Mouse (Mus musculus): ENCODE data around the gene Prdm16.

Gene Prdm16

GRCm38 (mm10) chr4:154513664-154514063 lies 123.0 kb downstream of the Prdm16 start:
- no peak for DNase-seq (ENCODE audit: low spot score in 2 of 2)

DNA sequence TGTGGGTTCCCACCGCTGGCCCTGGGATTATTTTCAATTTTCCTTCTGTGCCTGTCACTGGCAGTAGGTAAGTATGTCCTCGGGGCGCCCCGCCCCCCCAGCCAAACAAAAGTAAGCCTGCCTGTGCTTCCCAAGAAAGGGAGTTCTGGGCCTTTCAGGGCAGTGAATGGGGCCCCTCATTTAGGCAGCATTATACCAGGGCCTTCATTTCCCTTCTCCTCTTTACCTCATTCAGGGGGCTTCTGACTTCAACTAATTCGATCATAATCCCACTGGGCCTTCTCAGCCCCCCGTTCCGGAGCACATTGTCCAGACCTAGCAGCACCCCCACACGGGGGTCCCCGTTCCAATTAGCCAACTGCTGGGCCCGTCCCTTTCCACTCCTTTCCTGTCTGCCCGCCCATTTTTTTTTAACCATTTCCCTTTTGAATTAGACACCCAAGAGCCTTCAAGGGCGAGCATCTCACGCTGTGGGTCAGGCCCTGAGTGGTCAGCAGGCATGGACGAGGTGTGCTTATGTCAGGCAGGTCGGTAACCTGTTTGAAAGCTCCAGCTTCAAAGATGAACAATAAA lies 124.1 kb downstream of the Prdm16 start:
- no peak for DNase-seq (ENCODE audit: low spot score in 2 of 2)

GRCm38 (mm10) chr4:154511767-154512166 lies 124.9 kb downstream of the Prdm16 start:
- DNase-seq (ENCODE audit: low spot score in 2 of 2): no peak

- peak; percentile 42 to 58 for DNase-seq (ENCODE audit: low spot score in 2 of 2)
Measured at GRCm38 (mm10) chr4:154506774-154507435, 129.8 kb downstream of the Prdm16 start.

GRCm38 (mm10) chr4:154505313-154505712 lies 131.4 kb downstream of the Prdm16 start:
- DNase-seq (ENCODE audit: low spot score in 2 of 2): no peak

DNA sequence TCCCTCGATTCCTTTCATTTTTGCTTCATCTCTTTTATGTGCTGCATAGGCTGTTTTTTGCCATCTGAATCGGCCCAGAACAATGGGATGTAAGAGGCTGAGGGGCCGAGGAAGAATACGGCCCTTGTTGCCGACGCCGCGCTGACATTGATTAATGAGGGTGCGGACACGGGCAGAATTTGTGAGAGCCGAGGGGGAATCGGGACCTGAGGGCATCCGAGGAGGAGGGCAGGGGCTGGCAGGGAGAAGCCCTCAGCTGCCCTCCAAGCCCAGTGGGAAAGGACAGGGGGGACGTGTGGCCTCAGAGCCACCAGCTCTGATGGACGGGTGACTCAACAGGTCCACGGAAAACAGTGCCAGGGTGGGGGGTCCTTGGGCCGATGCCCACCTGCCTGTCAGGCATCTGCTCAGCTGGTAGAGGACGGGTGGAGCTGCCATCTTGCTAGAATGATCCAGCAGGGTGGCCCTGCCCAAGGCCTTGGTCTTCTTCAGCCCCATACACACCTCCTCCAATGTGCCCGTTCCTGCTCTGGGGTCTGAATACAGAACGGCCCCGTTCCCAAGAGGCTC lies 133.3 kb downstream of the Prdm16 start:
- no peak for DNase-seq (ENCODE audit: low spot score in 2 of 2)

DNA sequence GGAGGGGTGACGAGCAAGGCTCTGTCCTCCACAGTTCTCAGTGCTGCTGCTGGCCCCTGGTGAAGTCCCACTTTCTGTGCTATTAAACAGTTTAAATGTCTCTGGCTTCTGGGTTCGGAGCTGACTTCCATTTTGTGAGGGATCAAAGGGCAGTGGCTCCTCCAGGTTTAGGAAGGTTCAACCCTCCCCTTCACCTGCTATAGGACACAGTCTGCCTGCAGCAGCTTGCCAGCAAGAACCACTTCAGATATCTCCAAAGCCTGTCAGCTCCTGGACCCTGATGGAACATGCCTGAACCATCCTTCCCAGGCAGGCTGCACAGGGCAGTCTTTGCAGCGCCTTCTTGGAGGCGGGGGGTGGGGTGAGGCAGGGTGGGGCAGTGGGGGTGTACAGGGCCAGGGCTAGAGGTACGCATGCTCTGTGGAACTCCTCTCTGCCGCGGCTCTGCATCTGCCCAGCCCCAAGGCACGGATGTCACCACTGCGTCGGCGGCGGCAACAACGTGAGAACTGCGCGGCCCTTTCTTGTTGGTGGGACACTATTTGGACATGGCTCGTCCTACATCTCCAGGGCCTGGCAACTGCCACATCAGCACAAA lies 134.2 kb downstream of the Prdm16 start:
- no peak for DNase-seq (ENCODE audit: low spot score in 2 of 2)

DNA sequence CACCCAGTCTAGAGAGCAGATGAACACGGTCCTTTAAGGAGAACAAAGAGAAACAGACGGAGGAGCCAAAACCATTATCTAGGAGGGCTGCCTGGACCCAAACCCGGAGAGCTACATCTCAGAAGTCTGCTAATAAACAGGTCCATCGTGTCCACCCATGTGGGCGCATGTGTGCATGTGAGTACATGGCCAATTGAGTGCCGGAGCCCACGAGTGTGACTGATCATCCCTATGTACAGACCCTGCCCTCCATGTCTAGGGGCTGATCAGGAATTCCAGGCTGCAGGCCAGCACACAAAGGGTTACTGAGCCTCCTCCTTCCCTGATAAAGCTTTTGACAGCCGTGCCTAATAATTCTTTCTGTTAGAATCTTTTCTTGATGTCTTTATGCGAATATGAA lies 136.0 kb downstream of the Prdm16 start:
- DNase-seq (ENCODE audit: low spot score in 2 of 2): no peak

DNA sequence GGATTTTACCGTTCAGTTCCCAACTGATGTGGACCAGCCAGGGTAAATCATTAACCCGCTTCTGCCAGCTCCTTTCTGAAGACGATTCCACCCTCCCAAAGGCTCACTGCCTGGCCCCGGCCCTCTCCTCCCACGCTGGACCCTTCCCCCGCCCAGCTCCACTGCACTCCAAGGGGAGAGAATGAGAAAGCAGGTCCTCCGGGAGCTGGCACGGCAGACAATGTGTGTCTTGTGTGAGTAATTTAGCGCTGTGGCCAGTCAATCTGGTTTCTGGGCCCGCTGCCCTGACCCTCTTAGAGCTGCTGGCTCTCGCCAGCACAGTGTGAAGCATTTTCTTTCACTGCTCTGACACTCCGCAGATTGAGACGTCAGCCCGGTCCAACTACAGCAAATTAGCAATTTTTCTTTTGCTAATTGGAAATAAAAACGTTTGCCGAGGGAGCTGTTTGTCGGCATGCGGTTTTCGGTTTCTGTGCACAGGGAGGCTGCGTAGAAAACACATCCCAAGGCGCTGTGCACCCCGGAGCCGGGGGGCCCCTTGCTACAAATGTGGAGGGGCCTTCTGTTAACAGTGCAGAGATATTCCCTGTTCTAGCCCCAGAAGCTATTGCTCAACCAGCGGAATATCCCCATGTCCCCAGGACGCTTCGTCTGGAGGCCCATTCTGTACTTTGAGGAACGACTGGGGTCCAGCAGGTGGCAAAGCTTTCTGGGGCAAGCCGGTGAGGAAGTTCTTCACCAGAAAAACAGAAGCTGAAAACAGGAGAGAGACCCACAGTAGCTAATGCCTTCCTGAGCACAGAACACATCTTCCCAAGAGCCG lies 136.8 kb downstream of the Prdm16 start:
- peak; percentile 65 to 80 for DNase-seq (ENCODE audit: low spot score in 2 of 2)

DNA sequence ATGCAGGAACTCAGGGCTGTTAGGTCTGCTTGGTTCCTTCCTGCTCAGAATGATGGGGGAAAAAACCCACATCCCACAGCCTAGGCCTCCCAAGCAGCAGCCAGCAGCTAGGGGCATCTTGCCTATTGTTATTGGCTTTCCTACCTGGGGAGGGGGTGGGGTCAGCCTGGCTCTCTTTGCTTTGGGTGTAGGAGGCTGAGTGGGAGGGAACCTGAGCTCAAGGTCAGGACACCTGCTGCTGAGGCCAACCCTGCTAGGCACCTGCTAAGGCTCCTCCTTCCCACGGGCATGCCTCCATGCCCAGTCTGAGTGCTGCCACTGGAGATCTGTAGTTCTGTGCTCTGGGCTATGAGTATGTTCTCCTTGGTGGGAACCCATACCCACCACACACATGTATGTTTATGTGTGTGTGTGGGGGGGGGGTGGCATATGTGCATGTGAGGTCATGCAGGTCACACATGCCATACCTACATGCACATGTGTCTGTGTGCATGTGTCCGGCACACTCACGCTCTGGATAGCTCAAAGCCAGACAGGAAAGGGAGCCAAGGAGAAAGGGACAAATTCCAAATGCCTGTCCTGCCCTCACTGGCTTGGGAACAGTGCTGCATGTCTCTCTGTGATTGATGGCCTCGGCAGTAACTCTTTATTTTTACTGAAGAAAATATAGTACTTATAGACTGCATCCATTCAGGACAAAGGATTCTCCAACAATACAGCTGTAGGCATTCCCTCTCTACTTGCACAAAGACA lies 139.1 kb downstream of the Prdm16 start:
- DNase-seq (ENCODE audit: low spot score in 2 of 2): no peak

- peak; percentile 53 to 77 for DNase-seq (ENCODE audit: low spot score in 2 of 2)
Measured at GRCm38 (mm10) chr4:154496991-154497390, 139.7 kb downstream of the Prdm16 start.

GRCm38 (mm10) chr4:154496522-154496921 lies 140.2 kb downstream of the Prdm16 start:
- no peak for DNase-seq (ENCODE audit: low spot score in 2 of 2)

GRCm38 (mm10) chr4:154493996-154494395 lies 142.7 kb downstream of the Prdm16 start:
- DNase-seq (ENCODE audit: low spot score in 2 of 2): no peak

DNA sequence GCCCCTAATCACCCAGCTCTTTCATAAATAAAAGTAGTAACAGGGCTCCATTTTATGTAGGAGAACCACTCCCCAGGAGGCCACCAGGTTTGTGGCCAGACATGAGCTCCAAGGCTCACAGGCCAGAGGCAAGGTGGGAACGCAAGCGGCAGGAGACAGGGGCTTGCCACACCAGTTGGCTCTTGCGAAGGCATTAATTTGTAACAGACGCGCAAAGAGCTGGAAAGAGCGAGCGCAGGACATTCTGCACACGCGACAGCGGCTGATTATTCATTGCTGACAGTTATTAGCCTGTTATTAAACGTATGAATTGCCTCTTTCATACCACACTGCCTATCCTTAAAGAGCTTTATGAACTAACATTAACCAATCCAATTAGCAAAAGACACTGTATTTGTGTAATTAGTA lies 144.0 kb downstream of the Prdm16 start:
- DNase-seq (ENCODE audit: low spot score in 2 of 2): no peak

GRCm38 (mm10) chr4:154492268-154492667 lies 144.4 kb downstream of the Prdm16 start:
- DNase-seq (ENCODE audit: low spot score in 2 of 2): no peak

- no peak for DNase-seq (ENCODE audit: low spot score in 2 of 2)
Measured at GRCm38 (mm10) chr4:154488031-154488430, 148.6 kb downstream of the Prdm16 start.

DNA sequence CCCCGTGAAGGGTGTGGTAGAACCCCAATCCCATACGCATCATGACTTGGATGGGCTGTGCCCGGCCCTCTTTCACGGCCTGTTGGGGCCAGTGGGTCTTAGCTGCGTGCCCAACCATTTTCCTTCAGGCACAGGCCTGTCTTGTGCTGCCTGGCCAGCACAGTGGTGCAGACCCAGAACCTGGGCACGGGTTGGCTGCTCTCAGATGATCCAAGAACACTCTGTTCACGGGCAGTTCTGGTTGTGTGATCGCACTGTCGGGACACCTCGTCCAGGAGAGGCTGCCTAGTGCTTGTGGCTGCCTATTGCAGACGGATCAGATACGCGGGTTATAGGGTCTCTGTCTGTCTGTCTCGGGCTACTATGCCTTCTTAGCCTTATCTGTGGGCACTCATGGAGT lies 154.0 kb downstream of the Prdm16 start:
- DNase-seq (ENCODE audit: low spot score in 2 of 2): no peak

DNA sequence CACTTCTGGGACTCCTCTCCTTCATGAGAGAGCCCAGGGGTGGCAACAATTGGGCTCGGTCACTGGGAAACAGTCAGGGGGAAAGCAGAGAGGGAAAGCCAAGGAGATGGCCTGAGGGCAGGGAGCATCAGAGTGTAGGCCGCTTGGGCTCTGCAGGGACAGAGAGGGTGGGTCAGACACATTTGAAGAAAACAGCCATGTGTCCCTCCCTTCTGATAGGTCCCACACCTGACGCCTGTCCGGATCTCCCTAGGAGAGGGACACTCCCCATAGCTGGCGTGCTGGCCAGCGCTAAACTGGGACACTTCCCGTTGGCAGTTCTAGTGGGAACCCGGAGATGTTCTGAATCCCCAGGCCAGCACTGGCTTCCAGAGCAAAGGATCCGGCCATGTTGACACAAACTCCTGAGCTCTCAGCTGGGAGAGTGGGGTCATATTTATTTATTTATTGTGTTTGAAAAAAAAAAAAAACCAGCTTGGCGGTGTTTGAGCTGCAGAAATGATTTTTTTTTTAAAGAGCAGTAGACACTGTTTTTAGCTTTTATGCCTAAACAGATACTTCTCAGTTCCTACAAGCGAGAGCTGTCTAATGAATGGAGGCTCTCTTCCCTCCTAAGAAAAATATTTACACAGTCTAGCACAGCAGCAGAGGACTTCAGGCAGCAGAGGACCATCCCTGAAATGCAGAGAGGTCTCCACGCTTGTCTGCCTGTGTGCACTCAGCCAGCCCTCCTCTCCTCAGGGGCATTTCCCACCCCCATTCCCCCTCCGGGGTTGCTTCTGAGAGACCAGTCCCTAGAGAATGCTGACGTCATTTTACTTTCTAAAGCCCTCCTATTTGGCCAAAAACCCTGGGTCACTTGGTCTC lies 154.7 kb downstream of the Prdm16 start:
- DNase-seq (ENCODE audit: low spot score in 2 of 2): no peak

GRCm38 (mm10) chr4:154480544-154481260 lies 156.0 kb downstream of the Prdm16 start:
- no peak for DNase-seq (ENCODE audit: low spot score in 2 of 2)

DNA sequence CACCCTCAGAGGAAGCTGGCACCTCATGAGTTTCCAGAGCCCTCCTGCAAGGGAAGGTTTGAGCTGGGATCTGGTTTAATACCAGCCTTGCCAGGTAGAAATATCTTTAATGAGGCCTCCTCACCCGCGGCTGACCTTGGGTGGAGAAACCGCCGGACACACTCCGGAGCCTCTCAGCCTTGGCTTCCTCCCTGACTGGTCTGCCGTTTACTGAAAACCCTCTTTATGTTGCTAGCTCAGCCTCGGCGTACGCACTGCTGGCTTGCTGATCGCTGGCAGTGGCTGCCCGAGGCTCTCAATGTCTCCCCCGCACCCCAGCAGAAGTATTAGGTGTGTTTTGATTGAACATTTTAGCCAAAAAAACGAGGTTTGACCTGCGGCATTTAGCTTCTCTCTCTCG lies 156.5 kb downstream of the Prdm16 start:
- DNase-seq (ENCODE audit: low spot score in 2 of 2): no peak

All from right cerebral cortex, adult 2 months (tissue).